Mouse (Mus musculus) liver, embryonic 14.5 days (tissue): Measurements from ENCODE around the gene Negr1. TPM values are rescaled to one million over a fixed set of nuclear protein-coding genes. Genes with fewer than 3 reads are reported as not detected.

Source experiments
- ATAC-seq: fragments of 200-750 bp; cut with Nextera tagmentation; 2 replicates; pipeline ENCODE4 v1.8.0; 2017; ENCODE audit warnings: moderate number of reproducible peaks, mild to moderate bottlenecking, moderate library complexity; ENCODE audit not compliant: insufficient read depth
- DNase-seq, 3 experiments: peaks; one replicate each; pipeline ENCODE4 v3.0.0-alpha.2; 2012 to 2013; ENCODE audit warnings: low read depth in 3 of 3, low spot score in 3 of 3
- H3K27ac ChIP-seq: fragments of 300-500 bp; sonication (generic); 2 replicates; pipeline ENCODE4 v1.5.1; 2014; ENCODE audit warnings: moderate library complexity, mild to moderate bottlenecking, control low read depth, inconsistent platforms
- H3K27me3 ChIP-seq: fragments of 300-500 bp; sonication (generic); 2 replicates; pipeline ENCODE4 v1.6.1; 2014; ENCODE audit warnings: mild to moderate bottlenecking, low read length, moderate library complexity; ENCODE audit not compliant: control insufficient read depth, insufficient read depth
- H3K36me3 ChIP-seq: fragments of 300-500 bp; sonication (generic); replicated peaks from 2 replicates; pipeline ENCODE4 v1.6.1; 2014; ENCODE audit warnings: low read depth; ENCODE audit not compliant: control insufficient read depth, insufficient read depth
- H3K4me1 ChIP-seq, 2 experiments: fragments of 200-500 bp in 1 of 2; fragments of 300-500 bp in 1 of 2; sonication (generic) in 1 of 2; replicated peaks; 2 replicates each; pipeline ENCODE4 v1.6.1; 2012 to 2014; ENCODE audit warnings: antibody characterized with exemption in 1 of 2, inconsistent platforms in 1 of 2, low read length in 1 of 2; ENCODE audit not compliant: control insufficient read depth in 2 of 2, insufficient read depth in 2 of 2
- H3K4me2 ChIP-seq: fragments of 300-500 bp; sonication (generic); 2 replicates; pipeline ENCODE4 v1.6.1; 2014; ENCODE audit warnings: low read depth, mild to moderate bottlenecking, control low read depth, moderate library complexity
- H3K4me3 ChIP-seq, 2 experiments: fragments of 200-500 bp in 1 of 2; fragments of 300-500 bp in 1 of 2; sonication (generic) in 1 of 2; 2 replicates each; pipeline ENCODE4 v1.5.1; 2012 to 2014; ENCODE audit warnings: low read depth in 2 of 2, low read length in 2 of 2, mild to moderate bottlenecking in 2 of 2, control low read depth in 1 of 2, inconsistent platforms in 1 of 2, moderate library complexity in 1 of 2; ENCODE audit not compliant: insufficient read depth in 1 of 2
- H3K9ac ChIP-seq: fragments of 300-500 bp; sonication (generic); replicated peaks from 2 replicates; pipeline ENCODE4 v1.6.1; 2014; ENCODE audit warnings: mild to moderate bottlenecking, control low read depth, moderate library complexity
- H3K9me3 ChIP-seq: fragments of 300-500 bp; sonication (generic); 2 replicates; pipeline ENCODE4 v1.6.1; 2016; ENCODE audit warnings: low read length, mixed read lengths; ENCODE audit not compliant: control insufficient read depth
- CTCF ChIP-seq: IDR thresholded peaks from 2 replicates; pipeline ENCODE4 v1.5.1; 2016; ENCODE audit warnings: antibody characterized with exemption, low read depth, control low read depth
- EP300 ChIP-seq: IDR thresholded peaks from 2 replicates; pipeline ENCODE4 v1.6.1; 2016; ENCODE audit warnings: antibody characterized with exemption, low read depth
- WGBS: fragments of 180-500 bp; shearing (Covaris S2); extraction: QIAGEN DNeasy Blood & Tissue Kit; methylation state at CpG from one replicate; pipeline ENCODE4 v1.1.7; 2014; ENCODE audit not compliant: insufficient replicate concordance; 5-methylcytosine and 5-hydroxymethylcytosine counted together
- polyA plus RNA-seq, 2 experiments: library from polyadenylated mRNA; depleted of rRNA in 1 of 2; stranded (reverse) in 1 of 2; unstranded in 1 of 2; fragments of >200 nt; fragmentation: Nextera tagmentation in 1 of 2; extraction: Ambion mirVana in 1 of 2; gene quantifications; 2 replicates each; pipeline versions ENCODE4 v1.2.1 to v1.2.3; 2012 to 2014

Gene Negr1
- polyA plus RNA-seq, 2 experiments = 0.03 TPM; not detected in 1

DNA sequence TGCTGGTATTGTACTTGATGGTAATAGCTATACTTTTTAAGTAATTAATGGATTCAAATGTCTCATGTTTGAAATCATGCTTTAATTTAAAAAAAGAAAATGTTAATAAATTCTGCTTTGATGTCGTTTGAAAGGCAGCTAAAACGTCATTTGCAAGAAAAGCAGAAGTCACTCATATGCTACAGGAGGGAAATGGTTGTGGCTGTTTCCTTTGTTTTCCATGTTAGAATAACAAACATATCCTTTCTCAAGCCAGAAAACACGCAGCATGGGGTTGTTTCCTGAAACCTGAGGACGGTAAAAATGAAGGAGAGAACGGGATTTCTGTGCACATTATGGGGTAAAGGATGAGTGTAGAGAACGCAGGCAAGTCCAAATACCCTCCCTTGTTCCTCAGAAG, 798.2 kb downstream of the Negr1 start:
- H3K27me3 ChIP-seq = no peaks in the 10 kb centered on the region
- no peak overlapping the region for H3K4me2 ChIP-seq
- no peaks in the 10 kb centered on the region for H3K9me3 ChIP-seq
- WGBS = 14% methylated on average over 6 of the region's 6 CpGs
- TF ChIP-seq CTCF (no peak), EP300 (no peak)
- H3K4me3 ChIP-seq = no peak overlapping the region
- DNase-seq (no peak), ATAC-seq (no peak)
- no peaks in the 10 kb centered on the region for H3K36me3 ChIP-seq
- no peaks in the 10 kb centered on the region for H3K4me1 ChIP-seq
- no peak overlapping the region for H3K9ac ChIP-seq
- no peak overlapping the region for H3K27ac ChIP-seq
